Mouse (Mus musculus): ENCODE data around the gene Dpyd. TPM values are rescaled to one million over a fixed set of nuclear protein-coding genes. Genes with fewer than 3 reads are reported as not detected.
A peak's percentile ranks its signal among the peaks of the same experiment; 100 is the strongest.

The Dpyd gene
- total and polyA plus RNA-seq, 2 experiments from 2014 or later: 3.5 to 5.9 TPM

- H3K27ac ChIP-seq (ENCODE audit: low read depth, low read length): no peak overlapping the region
- no peaks in the 10 kb centered on the region for H3K9me3 ChIP-seq (ENCODE audit: low read length)
- ATAC-seq (ENCODE audit: low FRiP score) (no peak), DNase-seq (ENCODE audit: low spot score) (peak; percentile 77)
- H3K36me3 ChIP-seq (ENCODE audit: insufficient read depth, low read length): no peaks in the 10 kb centered on the region
- TF ChIP-seq CTCF (IDR thresholded peaks at IDR 0.05): no peak
- H3K4me2 ChIP-seq (ENCODE audit: low read depth, low read length, poor library complexity, severe bottlenecking): no peak overlapping the region
- H3K4me1 ChIP-seq (ENCODE audit: insufficient read depth, low read length): no peaks in the 10 kb centered on the region
- no peak overlapping the region for H3K9ac ChIP-seq (replicated peaks; ENCODE audit: low read length, poor library complexity, severe bottlenecking)
- no peak overlapping the region for H3K4me3 ChIP-seq (ENCODE audit: low read depth, low read length)
- no peaks in the 10 kb centered on the region for H3K27me3 ChIP-seq (ENCODE audit: insufficient read depth, low read length)
- WGBS: 48% methylated on average over 5 of the region's 5 CpGs
Measured at GRCm38 (mm10) chr3:118663987-118664692, 102.2 kb downstream of the Dpyd start.

- peak; percentile 56; the same call in 1 of the 2 replicates for ATAC-seq (ENCODE audit: low FRiP score)
- 22% methylated on average over 10 of the region's 10 CpGs for WGBS
- H3K4me3 ChIP-seq (ENCODE audit: low read depth, low read length): peak overlapping the region; percentile 21
- H3K4me2 ChIP-seq (ENCODE audit: low read depth, low read length, poor library complexity, severe bottlenecking): peak overlapping the region; percentile 39
- H3K27ac ChIP-seq (ENCODE audit: low read depth, low read length): no peak overlapping the region
- 0 out of 2 replicates have a peak overlapping the region, but pooled peaks have one; percentile 36 for H3K9ac ChIP-seq (replicated peaks; ENCODE audit: low read length, poor library complexity, severe bottlenecking)
- H3K9me3 ChIP-seq (ENCODE audit: low read length): no peaks in the 10 kb centered on the region
- TF ChIP-seq CTCF (IDR thresholded peaks at IDR 0.05): no peak
- no peaks in the 10 kb centered on the region for H3K36me3 ChIP-seq (ENCODE audit: insufficient read depth, low read length)
- DNase-seq (ENCODE audit: low spot score): peak; percentile 65
- no peaks in the 10 kb centered on the region for H3K4me1 ChIP-seq (ENCODE audit: insufficient read depth, low read length)
- no peaks in the 10 kb centered on the region for H3K27me3 ChIP-seq (ENCODE audit: insufficient read depth, low read length)
Measured at GRCm38 (mm10) chr3:118674121-118674745, 112.3 kb downstream of the Dpyd start.

- ATAC-seq (ENCODE audit: low FRiP score) (no peak), DNase-seq (ENCODE audit: low spot score) (no peak)
- 38% methylated on average over 1 of the region's 1 CpGs for WGBS
- Histone ChIP-seq H3K9ac (replicated peaks; ENCODE audit: low read length, poor library complexity, severe bottlenecking) (no peak overlapping the region), H3K4me2 (ENCODE audit: low read depth, low read length, poor library complexity, severe bottlenecking) (no peak overlapping the region), H3K36me3 (ENCODE audit: insufficient read depth, low read length) (no peaks in the 10 kb centered on the region), H3K4me1 (ENCODE audit: insufficient read depth, low read length) (no peaks in the 10 kb centered on the region), H3K9me3 (ENCODE audit: low read length) (no peaks in the 10 kb centered on the region), H3K4me3 (ENCODE audit: low read depth, low read length) (no peak overlapping the region), H3K27me3 (ENCODE audit: insufficient read depth, low read length) (no peaks in the 10 kb centered on the region), H3K27ac (ENCODE audit: low read depth, low read length) (no peak overlapping the region)
- TF ChIP-seq CTCF (IDR thresholded peaks at IDR 0.05): no peak
Measured at GRCm38 (mm10) chr3:118675441-118675840, 113.5 kb downstream of the Dpyd start.

- Histone ChIP-seq H3K36me3 (ENCODE audit: insufficient read depth, low read length) (no peaks in the 10 kb centered on the region), H3K9ac (replicated peaks; ENCODE audit: low read length, poor library complexity, severe bottlenecking) (no peak overlapping the region), H3K4me3 (ENCODE audit: low read depth, low read length) (no peak overlapping the region), H3K27me3 (ENCODE audit: insufficient read depth, low read length) (no peaks in the 10 kb centered on the region), H3K9me3 (ENCODE audit: low read length) (no peaks in the 10 kb centered on the region), H3K27ac (ENCODE audit: low read depth, low read length) (no peak overlapping the region), H3K4me2 (ENCODE audit: low read depth, low read length, poor library complexity, severe bottlenecking) (no peak overlapping the region), H3K4me1 (ENCODE audit: insufficient read depth, low read length) (no peaks in the 10 kb centered on the region)
- 54% methylated on average over 7 of the region's 7 CpGs for WGBS
- DNase-seq (ENCODE audit: low spot score) (no peak), ATAC-seq (ENCODE audit: low FRiP score) (no peak)
- TF ChIP-seq CTCF (IDR thresholded peaks at IDR 0.05): no peak
Measured at GRCm38 (mm10) chr3:118676052-118676777, 114.3 kb downstream of the Dpyd start.

- H3K4me3 ChIP-seq (ENCODE audit: low read depth, low read length): no peak overlapping the region
- TF ChIP-seq CTCF (IDR thresholded peaks at IDR 0.05): peak; percentile 55
- ATAC-seq (ENCODE audit: low FRiP score) (no peak), DNase-seq (ENCODE audit: low spot score) (peak; percentile 17)
- H3K36me3 ChIP-seq (ENCODE audit: insufficient read depth, low read length): no peaks in the 10 kb centered on the region
- H3K27ac ChIP-seq (ENCODE audit: low read depth, low read length): no peak overlapping the region
- no peak overlapping the region for H3K4me2 ChIP-seq (ENCODE audit: low read depth, low read length, poor library complexity, severe bottlenecking)
- no peak overlapping the region for H3K9ac ChIP-seq (replicated peaks; ENCODE audit: low read length, poor library complexity, severe bottlenecking)
- no peaks in the 10 kb centered on the region for H3K9me3 ChIP-seq (ENCODE audit: low read length)
- 54% methylated on average over 4 of the region's 4 CpGs for WGBS
- no peaks in the 10 kb centered on the region for H3K4me1 ChIP-seq (ENCODE audit: insufficient read depth, low read length)
- no peaks in the 10 kb centered on the region for H3K27me3 ChIP-seq (ENCODE audit: insufficient read depth, low read length)
Measured at GRCm38 (mm10) chr3:118680803-118681202, 118.9 kb downstream of the Dpyd start.

- Histone ChIP-seq H3K4me1 (ENCODE audit: insufficient read depth, low read length) (no peaks in the 10 kb centered on the region), H3K27me3 (ENCODE audit: insufficient read depth, low read length) (no peaks in the 10 kb centered on the region), H3K27ac (ENCODE audit: low read depth, low read length) (no peak overlapping the region), H3K9me3 (ENCODE audit: low read length) (no peaks in the 10 kb centered on the region), H3K36me3 (ENCODE audit: insufficient read depth, low read length) (no peaks in the 10 kb centered on the region), H3K4me3 (ENCODE audit: low read depth, low read length) (no peak overlapping the region), H3K4me2 (ENCODE audit: low read depth, low read length, poor library complexity, severe bottlenecking) (no peak overlapping the region), H3K9ac (replicated peaks; ENCODE audit: low read length, poor library complexity, severe bottlenecking) (no peak overlapping the region)
- DNase-seq (ENCODE audit: low spot score): no peak
- 85% methylated on average over 3 of the region's 3 CpGs for WGBS
- no peak for ATAC-seq (ENCODE audit: low FRiP score)
- no peak for TF ChIP-seq CTCF (IDR thresholded peaks at IDR 0.05)
Measured at GRCm38 (mm10) chr3:118750269-118750668, 188.3 kb downstream of the Dpyd start.

Data from midbrain, postnatal 0 days (tissue).